Mouse (Mus musculus): Measurements from ENCODE around the gene Insc. TPM values are rescaled to one million over a fixed set of nuclear protein-coding genes. Genes with fewer than 3 reads are reported as not detected.

Insc gene
- polyA plus RNA-seq, 1 experiment from 2014 or later = 18.1 TPM

DNA sequence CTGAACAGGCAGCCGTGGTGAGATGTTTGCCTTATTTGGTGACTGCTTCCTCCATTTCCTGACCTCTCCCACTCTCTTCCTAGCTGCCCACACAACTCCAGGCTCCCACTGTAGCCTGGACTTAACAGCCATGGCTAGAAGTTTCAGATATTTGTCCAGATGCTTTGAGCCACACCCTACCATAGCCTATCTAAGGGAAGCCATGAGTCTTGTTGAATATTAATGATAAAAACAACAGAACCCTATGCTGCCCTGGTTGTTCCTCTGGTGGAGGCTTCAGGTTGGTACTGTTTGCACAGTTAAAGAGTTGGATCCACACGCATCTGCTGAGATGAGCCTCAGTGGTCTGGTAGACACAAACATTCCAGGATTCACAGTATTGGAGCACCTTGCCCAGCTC, 61.8 kb downstream of the Insc start:
- no peak for ATAC-seq
- no peaks in the 10 kb centered on the region for H3K27me3 ChIP-seq (replicated peaks; ENCODE audit: control insufficient read depth, insufficient read depth, low read length)
- H3K4me2 ChIP-seq (ENCODE audit: low read depth, low read length) = no peak overlapping the region
- no peak overlapping the region for H3K9ac ChIP-seq (ENCODE audit: low read depth, low read length)
- no peak overlapping the region for H3K27ac ChIP-seq (ENCODE audit: low read length)
- no peak overlapping the region for H3K4me3 ChIP-seq (ENCODE audit: low read length)
- 79% methylated on average over 2 of the region's 2 CpGs for WGBS
- no peaks in the 10 kb centered on the region for H3K4me1 ChIP-seq (ENCODE audit: control insufficient read depth, insufficient read depth, low read length)
- no peaks in the 10 kb centered on the region for H3K9me3 ChIP-seq (ENCODE audit: control insufficient read depth, low read length)
- no peaks in the 10 kb centered on the region for H3K36me3 ChIP-seq (ENCODE audit: control insufficient read depth, insufficient read depth, low read length)

DNA sequence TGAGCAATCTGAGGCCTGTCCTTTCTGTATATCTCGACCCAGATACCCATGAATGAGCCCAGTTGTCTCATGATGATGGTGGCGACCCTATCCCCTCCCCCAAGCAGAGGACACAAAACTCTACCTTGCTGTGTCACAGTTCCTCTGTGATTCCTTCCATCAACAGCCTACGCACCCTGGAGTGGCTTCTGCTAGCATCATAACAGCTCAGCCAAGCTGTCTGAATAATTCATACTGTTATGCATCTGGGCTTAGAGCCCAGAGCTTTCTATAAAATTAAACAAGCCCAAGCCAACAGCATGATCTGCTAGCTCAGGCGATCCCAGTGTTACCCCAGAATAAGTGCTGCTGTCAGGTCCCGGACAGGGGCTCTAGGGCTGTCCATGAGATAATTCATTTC, 63.8 kb downstream of the Insc start:
- H3K27ac ChIP-seq (ENCODE audit: low read length) = no peak overlapping the region
- WGBS = 67% methylated on average over 5 of the region's 5 CpGs
- H3K9ac ChIP-seq (ENCODE audit: low read depth, low read length) = no peak overlapping the region
- no peak overlapping the region for H3K4me2 ChIP-seq (ENCODE audit: low read depth, low read length)
- ATAC-seq = no peak
- H3K9me3 ChIP-seq (ENCODE audit: control insufficient read depth, low read length) = no peaks in the 10 kb centered on the region
- H3K4me3 ChIP-seq (ENCODE audit: low read length) = no peak overlapping the region
- no peaks in the 10 kb centered on the region for H3K4me1 ChIP-seq (ENCODE audit: control insufficient read depth, insufficient read depth, low read length)
- H3K36me3 ChIP-seq (ENCODE audit: control insufficient read depth, insufficient read depth, low read length) = no peaks in the 10 kb centered on the region
- H3K27me3 ChIP-seq (replicated peaks; ENCODE audit: control insufficient read depth, insufficient read depth, low read length) = no peaks in the 10 kb centered on the region

DNA sequence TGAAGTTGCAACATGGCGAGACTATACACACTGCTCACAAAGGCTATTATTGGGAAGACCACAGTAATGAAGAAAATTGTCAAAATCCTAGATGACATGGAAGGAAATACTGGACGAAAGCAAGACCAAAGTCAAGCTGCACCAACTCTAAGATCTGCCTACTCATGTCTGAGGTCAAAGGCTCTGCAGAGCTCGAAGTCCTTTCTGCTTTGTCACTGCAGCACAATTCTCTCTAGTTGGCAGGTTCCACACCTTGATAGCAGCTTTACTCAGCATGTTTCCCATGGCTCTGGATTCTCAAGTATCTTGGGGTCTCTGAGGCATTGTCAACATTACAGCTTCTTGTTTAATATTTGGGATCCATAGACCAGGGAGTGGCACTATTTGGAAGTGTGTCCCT, 64.8 kb downstream of the Insc start:
- no peaks in the 10 kb centered on the region for H3K36me3 ChIP-seq (ENCODE audit: control insufficient read depth, insufficient read depth, low read length)
- no peak overlapping the region for H3K27ac ChIP-seq (ENCODE audit: low read length)
- ATAC-seq = no peak
- H3K4me3 ChIP-seq (ENCODE audit: low read length) = no peak overlapping the region
- no peak overlapping the region for H3K4me2 ChIP-seq (ENCODE audit: low read depth, low read length)
- H3K9ac ChIP-seq (ENCODE audit: low read depth, low read length) = no peak overlapping the region
- no peaks in the 10 kb centered on the region for H3K27me3 ChIP-seq (replicated peaks; ENCODE audit: control insufficient read depth, insufficient read depth, low read length)
- no peaks in the 10 kb centered on the region for H3K9me3 ChIP-seq (ENCODE audit: control insufficient read depth, low read length)
- 85% methylated on average over 3 of the region's 3 CpGs for WGBS
- H3K4me1 ChIP-seq (ENCODE audit: control insufficient read depth, insufficient read depth, low read length) = no peaks in the 10 kb centered on the region

DNA sequence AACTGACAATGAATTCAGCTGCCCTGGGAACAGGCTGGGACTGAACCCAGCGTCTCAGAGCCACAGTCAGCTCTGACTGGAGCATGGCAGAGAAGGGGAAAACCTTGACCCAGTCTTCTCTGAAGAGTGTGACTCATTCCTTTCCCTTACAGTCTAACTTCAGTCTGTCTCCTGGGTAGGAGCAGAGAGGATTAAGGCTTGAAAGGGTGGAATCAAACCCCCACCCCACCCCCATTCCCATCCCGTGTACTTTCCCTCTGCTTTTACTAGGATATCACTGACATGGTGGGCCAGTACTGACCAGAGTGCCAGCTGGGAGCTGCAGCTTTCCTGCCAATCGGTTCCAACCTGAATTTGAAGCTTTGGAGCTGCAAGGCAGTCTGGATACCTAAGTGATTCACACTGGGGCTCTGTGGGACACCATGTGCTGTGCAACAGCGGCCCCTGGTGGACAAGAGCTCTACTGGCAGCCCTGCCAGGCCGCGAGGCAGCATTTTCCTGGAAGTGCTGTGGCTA, 73.9 kb downstream of the Insc start:
- Histone ChIP-seq H3K9ac (ENCODE audit: low read depth, low read length) (no peak overlapping the region), H3K27ac (ENCODE audit: low read length) (no peak overlapping the region), H3K4me2 (ENCODE audit: low read depth, low read length) (no peak overlapping the region), H3K27me3 (replicated peaks; ENCODE audit: control insufficient read depth, insufficient read depth, low read length) (no peaks in the 10 kb centered on the region; the same call in 1 of the 2 replicates), H3K9me3 (ENCODE audit: control insufficient read depth, low read length) (no peaks in the 10 kb centered on the region), H3K36me3 (ENCODE audit: control insufficient read depth, insufficient read depth, low read length) (no peaks in the 10 kb centered on the region), H3K4me1 (ENCODE audit: control insufficient read depth, insufficient read depth, low read length) (no peaks in the 10 kb centered on the region), H3K4me3 (ENCODE audit: low read length) (no peak overlapping the region)
- 11% methylated on average over 6 of the region's 6 CpGs for WGBS
- ATAC-seq = peak; percentile 89

DNA sequence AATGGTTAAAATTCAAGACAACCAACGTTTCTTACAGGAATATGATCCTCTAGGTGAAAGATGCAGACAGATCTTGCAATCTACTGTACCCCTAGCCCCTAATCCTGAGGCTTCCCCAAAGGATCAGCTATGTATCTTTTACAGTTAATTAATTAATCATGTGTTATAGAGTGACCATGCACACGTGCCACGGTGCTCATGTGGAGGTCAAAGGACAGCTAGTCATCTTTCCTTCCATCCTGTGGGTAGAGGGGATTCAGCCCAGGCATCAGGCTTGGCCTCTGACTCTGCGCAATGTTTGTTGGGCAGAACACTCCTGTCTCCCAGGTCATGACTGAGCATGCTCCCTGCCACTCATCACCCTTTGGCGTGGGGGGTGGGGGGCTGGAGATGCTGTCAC, 74.4 kb downstream of the Insc start:
- 0 out of 2 replicates have a peak, but pooled peaks have one; percentile 7 for ATAC-seq
- Histone ChIP-seq H3K4me2 (ENCODE audit: low read depth, low read length) (no peak overlapping the region), H3K36me3 (ENCODE audit: control insufficient read depth, insufficient read depth, low read length) (no peaks in the 10 kb centered on the region), H3K27ac (ENCODE audit: low read length) (no peak overlapping the region), H3K4me3 (ENCODE audit: low read length) (no peak overlapping the region), H3K4me1 (ENCODE audit: control insufficient read depth, insufficient read depth, low read length) (no peaks in the 10 kb centered on the region), H3K27me3 (replicated peaks; ENCODE audit: control insufficient read depth, insufficient read depth, low read length) (no peaks in the 10 kb centered on the region; the same call in 1 of the 2 replicates), H3K9ac (ENCODE audit: low read depth, low read length) (no peak overlapping the region), H3K9me3 (ENCODE audit: control insufficient read depth, low read length) (no peaks in the 10 kb centered on the region)
- WGBS = 30% methylated on average over 5 of the region's 5 CpGs

DNA sequence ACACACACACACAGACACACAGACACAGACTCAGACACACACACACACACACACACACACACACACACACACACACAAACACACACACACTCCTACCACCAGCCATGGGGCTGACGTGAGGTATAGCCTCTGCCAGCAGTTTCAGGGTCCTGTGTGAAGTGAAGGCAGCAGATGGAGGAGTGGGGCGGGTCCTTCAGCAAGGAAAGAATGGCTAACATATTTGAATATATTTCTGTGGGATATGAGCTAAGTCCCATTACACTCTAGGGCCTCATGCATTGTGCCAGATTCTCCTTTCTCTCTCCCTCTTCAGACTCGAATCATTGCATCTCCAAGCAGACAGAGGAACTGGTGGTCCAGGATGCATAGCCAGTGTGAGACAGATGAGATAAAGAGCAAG, 74.9 kb downstream of the Insc start:
- Histone ChIP-seq H3K9ac (ENCODE audit: low read depth, low read length) (no peak overlapping the region), H3K9me3 (ENCODE audit: control insufficient read depth, low read length) (no peaks in the 10 kb centered on the region), H3K27me3 (replicated peaks; ENCODE audit: control insufficient read depth, insufficient read depth, low read length) (no peaks in the 10 kb centered on the region; the same call in 1 of the 2 replicates), H3K4me3 (ENCODE audit: low read length) (no peak overlapping the region), H3K4me1 (ENCODE audit: control insufficient read depth, insufficient read depth, low read length) (no peaks in the 10 kb centered on the region), H3K4me2 (ENCODE audit: low read depth, low read length) (no peak overlapping the region), H3K27ac (ENCODE audit: low read length) (no peak overlapping the region), H3K36me3 (ENCODE audit: control insufficient read depth, insufficient read depth, low read length) (no peaks in the 10 kb centered on the region)
- no peak for ATAC-seq
- WGBS = 83% methylated on average over 3 of the region's 3 CpGs

DNA sequence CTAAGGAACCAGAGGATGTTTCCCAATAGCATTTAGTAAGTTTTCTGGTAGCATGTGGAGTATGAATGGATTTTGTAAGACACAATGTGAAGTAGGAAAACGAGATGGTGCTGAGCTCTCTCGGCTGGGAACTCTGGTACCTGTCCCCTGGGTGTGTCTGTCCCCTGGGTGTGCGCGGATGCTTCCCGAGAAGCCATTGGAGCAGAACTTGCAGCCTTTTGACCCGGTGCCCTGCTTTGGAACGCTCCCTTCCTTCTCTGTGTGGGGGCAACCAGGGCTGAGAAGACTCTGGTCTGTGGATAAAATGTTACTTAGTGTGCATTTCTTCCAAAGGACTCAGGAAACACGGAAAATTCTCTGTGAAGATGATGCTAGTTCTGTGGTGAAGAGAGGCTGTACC, 75.3 kb downstream of the Insc start:
- Histone ChIP-seq H3K27me3 (replicated peaks; ENCODE audit: control insufficient read depth, insufficient read depth, low read length) (no peaks in the 10 kb centered on the region; the same call in 1 of the 2 replicates), H3K4me3 (ENCODE audit: low read length) (no peak overlapping the region), H3K9me3 (ENCODE audit: control insufficient read depth, low read length) (no peaks in the 10 kb centered on the region), H3K27ac (ENCODE audit: low read length) (no peak overlapping the region), H3K36me3 (ENCODE audit: control insufficient read depth, insufficient read depth, low read length) (no peaks in the 10 kb centered on the region), H3K4me2 (ENCODE audit: low read depth, low read length) (no peak overlapping the region), H3K9ac (ENCODE audit: low read depth, low read length) (no peak overlapping the region), H3K4me1 (ENCODE audit: control insufficient read depth, insufficient read depth, low read length) (no peaks in the 10 kb centered on the region)
- no peak for ATAC-seq
- WGBS = 74% methylated on average over 8 of the region's 8 CpGs

DNA sequence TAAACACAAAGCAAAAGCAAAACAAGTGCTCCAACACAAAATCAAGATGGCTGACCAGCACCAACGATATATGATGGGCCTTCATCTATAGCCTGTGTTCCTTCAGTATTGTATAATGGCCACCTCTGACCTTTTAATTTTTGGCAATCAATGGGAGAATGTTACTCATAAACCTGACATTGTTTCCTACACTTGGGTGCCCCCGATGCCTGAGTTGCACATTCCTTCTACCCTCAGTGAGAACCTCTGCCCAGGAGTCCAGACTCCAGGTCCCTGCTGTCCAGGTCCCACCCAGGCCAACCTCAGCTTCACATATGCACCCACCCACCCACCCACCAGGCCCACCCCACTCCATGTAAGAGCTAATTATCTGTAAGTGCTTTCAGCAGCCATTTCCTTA, 79.2 kb downstream of the Insc start:
- 89% methylated on average over 2 of the region's 2 CpGs for WGBS
- H3K27ac ChIP-seq (ENCODE audit: low read length) = no peak overlapping the region
- H3K36me3 ChIP-seq (ENCODE audit: control insufficient read depth, insufficient read depth, low read length) = no peaks in the 10 kb centered on the region
- no peak overlapping the region for H3K4me2 ChIP-seq (ENCODE audit: low read depth, low read length)
- H3K9ac ChIP-seq (ENCODE audit: low read depth, low read length) = no peak overlapping the region
- H3K4me3 ChIP-seq (ENCODE audit: low read length) = no peak overlapping the region
- no peaks in the 10 kb centered on the region; the same call in 1 of the 2 replicates for H3K27me3 ChIP-seq (replicated peaks; ENCODE audit: control insufficient read depth, insufficient read depth, low read length)
- ATAC-seq = no peak
- no peaks in the 10 kb centered on the region for H3K4me1 ChIP-seq (ENCODE audit: control insufficient read depth, insufficient read depth, low read length)
- no peaks in the 10 kb centered on the region for H3K9me3 ChIP-seq (ENCODE audit: control insufficient read depth, low read length)

DNA sequence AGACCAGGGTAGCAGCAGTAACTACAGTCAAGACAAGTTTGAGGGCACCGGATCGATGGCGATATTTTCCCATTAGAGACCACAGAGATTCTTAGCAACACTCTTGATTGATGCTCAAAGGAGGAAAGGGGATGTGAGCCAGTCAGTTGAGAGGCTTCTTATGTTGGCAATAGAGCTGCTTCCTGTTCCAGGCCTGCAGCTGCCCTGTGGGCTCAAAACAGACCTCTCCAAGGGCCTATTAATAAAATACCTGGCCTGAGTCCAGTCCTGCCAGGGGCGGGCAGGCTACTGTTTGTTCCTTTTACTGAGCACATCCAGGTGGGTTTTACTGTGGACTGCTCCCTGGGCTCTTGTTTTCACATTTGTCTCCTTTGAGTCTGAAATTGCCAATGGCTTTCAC, 83.9 kb downstream of the Insc start:
- no peaks in the 10 kb centered on the region for H3K36me3 ChIP-seq (ENCODE audit: control insufficient read depth, insufficient read depth, low read length)
- H3K9me3 ChIP-seq (ENCODE audit: control insufficient read depth, low read length) = no peaks in the 10 kb centered on the region
- H3K4me2 ChIP-seq (ENCODE audit: low read depth, low read length) = no peak overlapping the region
- WGBS = 60% methylated on average over 4 of the region's 4 CpGs
- ATAC-seq = no peak
- H3K4me1 ChIP-seq (ENCODE audit: control insufficient read depth, insufficient read depth, low read length) = no peaks in the 10 kb centered on the region
- no peak overlapping the region for H3K4me3 ChIP-seq (ENCODE audit: low read length)
- H3K9ac ChIP-seq (ENCODE audit: low read depth, low read length) = no peak overlapping the region
- no peaks in the 10 kb centered on the region for H3K27me3 ChIP-seq (replicated peaks; ENCODE audit: control insufficient read depth, insufficient read depth, low read length)
- H3K27ac ChIP-seq (ENCODE audit: low read length) = no peak overlapping the region

DNA sequence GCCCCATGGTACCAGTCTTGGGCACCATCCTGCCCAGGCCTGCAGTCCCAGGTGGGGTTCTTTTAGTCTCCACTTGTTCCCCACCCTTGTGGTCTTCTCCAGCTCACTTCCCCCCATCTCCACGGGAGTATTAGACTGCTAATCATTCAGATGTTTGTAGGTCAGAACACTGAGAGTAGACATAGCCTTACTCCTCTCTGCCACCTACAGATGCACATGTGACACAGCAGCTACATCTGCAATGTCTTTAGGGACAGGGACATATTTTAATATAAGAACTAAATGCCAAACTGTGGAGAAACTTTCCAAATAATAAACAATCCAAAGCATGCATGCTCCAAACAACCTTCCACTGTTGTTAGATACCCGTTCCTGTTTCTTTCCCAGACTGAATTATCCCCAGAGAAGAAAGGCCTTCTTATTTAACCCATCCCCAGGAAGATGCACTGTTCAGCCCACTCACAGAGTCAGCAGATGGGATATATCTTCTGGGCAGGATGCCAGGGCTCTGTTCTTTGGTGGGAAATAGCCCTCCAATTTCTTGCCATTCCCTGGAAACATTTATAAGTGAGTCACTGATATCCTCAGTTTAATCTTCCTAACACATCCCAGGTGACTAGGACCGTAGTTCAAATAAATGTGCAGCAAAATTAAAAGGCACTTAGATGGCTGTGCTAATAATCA, 88.9 kb downstream of the Insc start:
- peak; percentile 36; the same call in 1 of the 2 replicates for ATAC-seq
- Histone ChIP-seq H3K9me3 (ENCODE audit: control insufficient read depth, low read length) (no peaks in the 10 kb centered on the region), H3K36me3 (ENCODE audit: control insufficient read depth, insufficient read depth, low read length) (no peaks in the 10 kb centered on the region), H3K4me2 (ENCODE audit: low read depth, low read length) (no peak overlapping the region), H3K4me3 (ENCODE audit: low read length) (no peak overlapping the region), H3K9ac (ENCODE audit: low read depth, low read length) (no peak overlapping the region), H3K27ac (ENCODE audit: low read length) (no peak overlapping the region), H3K4me1 (ENCODE audit: control insufficient read depth, insufficient read depth, low read length) (no peaks in the 10 kb centered on the region), H3K27me3 (replicated peaks; ENCODE audit: control insufficient read depth, insufficient read depth, low read length) (no peaks in the 10 kb centered on the region)
- 31% methylated on average over 3 of the region's 3 CpGs for WGBS

All from intestine, embryonic 16.5 days (tissue).